Mouse (Mus musculus) stomach, embryonic 16.5 days (tissue): Measurements from ENCODE around the gene Pacs2. TPM values are rescaled to one million over a fixed set of nuclear protein-coding genes. Genes with fewer than 3 reads are reported as not detected.
A peak's percentile ranks its signal among the peaks of the same experiment; 100 is the strongest.

ENCODE experiments used
- ATAC-seq: fragments of 200-750 bp; cut with Nextera tagmentation; 2 replicates; pipeline ENCODE4 v1.8.0; 2017; ENCODE audit warnings: moderate number of reproducible peaks, moderate TSS enrichment; ENCODE audit not compliant: insufficient read depth, low FRiP score
- H3K27ac ChIP-seq: fragments of 300-500 bp; sonication (generic); 2 replicates; pipeline ENCODE4 v1.5.1; 2014; ENCODE audit warnings: low read length
- H3K27me3 ChIP-seq: fragments of 300-500 bp; sonication (generic); 2 replicates; pipeline ENCODE4 v1.6.1; 2014; ENCODE audit warnings: low read length, control low read depth, mixed read lengths; ENCODE audit not compliant: control insufficient read depth, insufficient read depth
- H3K36me3 ChIP-seq: fragments of 300-500 bp; sonication (generic); 2 replicates; pipeline ENCODE4 v1.6.1; 2014; ENCODE audit warnings: low read length; ENCODE audit not compliant: control insufficient read depth, insufficient read depth
- H3K4me1 ChIP-seq: fragments of 300-500 bp; sonication (generic); 2 replicates; pipeline ENCODE4 v1.6.1; 2014; ENCODE audit warnings: low read length, control low read depth, mixed read lengths; ENCODE audit not compliant: control insufficient read depth, insufficient read depth
- H3K4me2 ChIP-seq: fragments of 300-500 bp; sonication (generic); 2 replicates; pipeline ENCODE4 v1.6.1; 2014; ENCODE audit warnings: low read depth, low read length, mixed read lengths
- H3K4me3 ChIP-seq: fragments of 300-500 bp; sonication (generic); replicated peaks from 2 replicates; pipeline ENCODE4 v1.5.1; 2014; ENCODE audit warnings: mild to moderate bottlenecking, low read length
- H3K9ac ChIP-seq: fragments of 300-500 bp; sonication (generic); 2 replicates; pipeline ENCODE4 v1.6.1; 2014; ENCODE audit warnings: low read length
- H3K9me3 ChIP-seq: fragments of 300-500 bp; sonication (generic); replicated peaks from 2 replicates; pipeline ENCODE4 v1.6.1; 2016; ENCODE audit warnings: low read length, control low read depth; ENCODE audit not compliant: control insufficient read depth
- WGBS: fragments of 180-500 bp; shearing (Covaris S2); extraction: QIAGEN DNeasy Blood & Tissue Kit; methylation state at CpG from one replicate; pipeline ENCODE4 v1.1.7; 2014; 5-methylcytosine and 5-hydroxymethylcytosine counted together
- polyA plus RNA-seq: library from polyadenylated mRNA; unstranded; fragments of >200 nt; fragmentation: Nextera tagmentation; extraction: Ambion mirVana; gene quantifications from 2 replicates; pipeline ENCODE4 v1.2.1, GENCODE M21; 2015

Gene Pacs2
- polyA plus RNA-seq, 1 experiment from 2014 or later = 11.2 TPM

GRCm38 (mm10) chr12:113004011-113004410 lies 10.3 kb upstream of the Pacs2 start:
- Histone ChIP-seq H3K9ac (no peak overlapping the region), H3K36me3 (no peaks in the 10 kb centered on the region), H3K4me2 (no peak overlapping the region), H3K9me3 (no peaks in the 10 kb centered on the region), H3K4me3 (no peak overlapping the region), H3K4me1 (peaks cover 11% of the 10 kb centered on the region), H3K27me3 (no peaks in the 10 kb centered on the region), H3K27ac (no peak overlapping the region)
- 79% methylated on average over 8 of the region's 8 CpGs for WGBS
- ATAC-seq = no peak

DNA sequence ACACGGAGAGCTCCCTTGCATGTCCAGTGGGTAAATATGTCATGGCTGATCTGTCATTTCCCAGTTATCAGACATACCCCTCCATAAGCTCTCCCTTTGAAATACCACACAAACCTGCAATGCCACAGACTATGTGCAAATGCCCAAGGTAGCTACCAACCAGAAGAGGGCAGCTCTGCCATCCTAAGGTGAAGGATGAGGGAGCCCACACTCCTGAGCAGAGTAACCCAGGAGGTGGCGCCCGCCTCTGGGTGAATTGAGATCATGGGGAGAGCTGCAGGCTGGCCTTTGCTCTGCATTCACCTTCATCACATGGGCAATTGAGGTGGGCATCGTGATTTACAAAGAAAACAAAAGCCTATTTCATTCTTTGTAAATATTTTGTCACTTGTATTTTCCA lies 9.3 kb upstream of the Pacs2 start:
- 36% methylated on average over 4 of the region's 4 CpGs for WGBS
- H3K4me3 ChIP-seq = no peak overlapping the region
- no peak overlapping the region for H3K27ac ChIP-seq
- H3K4me2 ChIP-seq = no peak overlapping the region
- no peak overlapping the region for H3K9ac ChIP-seq
- ATAC-seq = no peak
- no peaks in the 10 kb centered on the region for H3K9me3 ChIP-seq
- no peaks in the 10 kb centered on the region for H3K27me3 ChIP-seq
- H3K36me3 ChIP-seq = no peaks in the 10 kb centered on the region
- H3K4me1 ChIP-seq = peaks cover 6% of the 10 kb centered on the region; the same call in 1 of the 2 replicates

DNA sequence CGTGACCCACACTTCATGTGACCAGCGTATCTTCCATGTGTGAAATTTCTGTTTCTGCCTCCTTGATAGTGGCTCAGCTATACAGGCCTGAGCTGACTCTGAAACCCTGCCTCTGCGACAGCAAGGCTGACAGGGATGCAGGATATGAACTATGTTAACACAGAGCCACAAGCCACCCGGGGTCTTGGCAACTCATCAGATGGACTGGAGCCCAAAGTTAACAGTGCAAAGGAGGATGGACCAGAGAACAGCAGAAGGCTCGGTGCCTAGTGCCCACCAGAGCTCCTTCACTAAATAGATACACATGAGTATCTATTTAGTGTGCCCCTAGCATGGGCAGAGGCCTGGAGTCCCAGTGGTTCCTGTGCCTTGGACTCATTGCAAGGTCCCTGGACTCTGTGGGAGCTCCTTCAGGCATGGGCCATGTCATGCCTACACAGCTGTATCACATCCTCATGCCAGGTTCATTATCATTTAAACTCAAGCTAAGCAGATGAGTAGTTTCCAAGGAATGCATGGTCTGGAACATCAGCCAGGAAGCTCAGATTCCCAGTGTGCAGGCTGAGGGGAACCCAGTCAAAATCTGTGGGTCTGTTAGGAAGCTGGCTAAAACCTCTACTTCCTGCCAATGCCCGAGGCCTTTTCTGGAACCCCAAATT lies 2.5 kb upstream of the Pacs2 start:
- 79% methylated on average over 6 of the region's 6 CpGs for WGBS
- Histone ChIP-seq H3K4me3 (no peak overlapping the region), H3K27ac (peak overlapping the region; percentile 94; the same call in 1 of the 2 replicates), H3K27me3 (no peaks in the 10 kb centered on the region), H3K36me3 (no peaks in the 10 kb centered on the region), H3K4me1 (peaks cover 27% of the 10 kb centered on the region), H3K4me2 (no peak overlapping the region), H3K9me3 (no peaks in the 10 kb centered on the region), H3K9ac (no peak overlapping the region)
- no peak for ATAC-seq

DNA sequence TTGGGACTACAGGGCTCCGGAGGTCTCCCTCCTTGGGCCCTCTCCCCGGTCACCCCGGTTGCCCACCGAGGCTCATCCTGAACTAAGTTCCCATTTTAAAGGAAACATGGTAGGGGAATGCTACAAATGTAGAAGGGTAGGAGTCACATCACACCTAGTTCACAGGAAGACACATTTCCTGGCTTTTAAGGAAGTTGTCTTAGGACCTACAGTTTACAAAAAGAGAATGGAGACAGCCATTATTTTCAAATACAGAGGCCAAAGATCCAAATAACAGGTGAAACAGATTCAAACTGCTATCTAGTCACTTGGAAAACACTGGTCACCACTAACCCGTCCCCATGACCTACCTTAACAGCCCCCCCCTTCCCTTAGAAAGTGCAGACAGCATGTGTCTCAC lies 1.9 kb upstream of the Pacs2 start:
- Histone ChIP-seq H3K4me3 (no peak overlapping the region), H3K4me2 (no peak overlapping the region), H3K9ac (no peak overlapping the region), H3K4me1 (peaks cover 29% of the 10 kb centered on the region), H3K27me3 (no peaks in the 10 kb centered on the region), H3K27ac (peak overlapping the region; percentile 94), H3K36me3 (no peaks in the 10 kb centered on the region), H3K9me3 (no peaks in the 10 kb centered on the region)
- no peak for ATAC-seq
- WGBS = 87% methylated on average over 5 of the region's 5 CpGs

DNA sequence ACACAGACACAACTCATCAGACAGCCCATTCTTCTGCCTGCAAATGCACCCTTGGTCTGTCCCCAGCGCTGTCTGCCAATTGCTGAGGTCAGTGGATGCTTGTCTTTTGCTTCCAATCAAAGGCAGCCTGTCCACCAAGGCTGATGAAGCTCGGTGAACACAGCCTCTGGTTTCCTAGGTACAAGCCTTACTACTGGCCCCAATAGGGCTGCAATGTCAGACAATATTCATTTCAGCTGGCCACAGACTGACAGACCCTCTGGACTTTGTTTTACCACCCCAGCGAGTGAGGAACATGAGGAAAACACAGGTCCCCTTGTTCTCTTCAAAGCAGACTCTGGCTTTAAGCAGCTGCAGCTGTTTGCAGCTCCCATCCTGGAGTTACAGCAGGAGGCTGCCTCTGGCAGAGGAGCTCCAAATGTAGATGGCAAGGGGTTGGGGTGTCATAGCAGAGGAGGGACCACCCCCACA lies 1.3 kb upstream of the Pacs2 start:
- Histone ChIP-seq H3K4me2 (peak overlapping the region; percentile 55), H3K9ac (peak overlapping the region; percentile 87), H3K27me3 (no peaks in the 10 kb centered on the region), H3K4me1 (peaks cover 29% of the 10 kb centered on the region), H3K27ac (peak overlapping the region; percentile 94), H3K36me3 (no peaks in the 10 kb centered on the region), H3K4me3 (no peak overlapping the region), H3K9me3 (no peaks in the 10 kb centered on the region)
- WGBS = 57% methylated on average over 3 of the region's 3 CpGs
- ATAC-seq = no peak

DNA sequence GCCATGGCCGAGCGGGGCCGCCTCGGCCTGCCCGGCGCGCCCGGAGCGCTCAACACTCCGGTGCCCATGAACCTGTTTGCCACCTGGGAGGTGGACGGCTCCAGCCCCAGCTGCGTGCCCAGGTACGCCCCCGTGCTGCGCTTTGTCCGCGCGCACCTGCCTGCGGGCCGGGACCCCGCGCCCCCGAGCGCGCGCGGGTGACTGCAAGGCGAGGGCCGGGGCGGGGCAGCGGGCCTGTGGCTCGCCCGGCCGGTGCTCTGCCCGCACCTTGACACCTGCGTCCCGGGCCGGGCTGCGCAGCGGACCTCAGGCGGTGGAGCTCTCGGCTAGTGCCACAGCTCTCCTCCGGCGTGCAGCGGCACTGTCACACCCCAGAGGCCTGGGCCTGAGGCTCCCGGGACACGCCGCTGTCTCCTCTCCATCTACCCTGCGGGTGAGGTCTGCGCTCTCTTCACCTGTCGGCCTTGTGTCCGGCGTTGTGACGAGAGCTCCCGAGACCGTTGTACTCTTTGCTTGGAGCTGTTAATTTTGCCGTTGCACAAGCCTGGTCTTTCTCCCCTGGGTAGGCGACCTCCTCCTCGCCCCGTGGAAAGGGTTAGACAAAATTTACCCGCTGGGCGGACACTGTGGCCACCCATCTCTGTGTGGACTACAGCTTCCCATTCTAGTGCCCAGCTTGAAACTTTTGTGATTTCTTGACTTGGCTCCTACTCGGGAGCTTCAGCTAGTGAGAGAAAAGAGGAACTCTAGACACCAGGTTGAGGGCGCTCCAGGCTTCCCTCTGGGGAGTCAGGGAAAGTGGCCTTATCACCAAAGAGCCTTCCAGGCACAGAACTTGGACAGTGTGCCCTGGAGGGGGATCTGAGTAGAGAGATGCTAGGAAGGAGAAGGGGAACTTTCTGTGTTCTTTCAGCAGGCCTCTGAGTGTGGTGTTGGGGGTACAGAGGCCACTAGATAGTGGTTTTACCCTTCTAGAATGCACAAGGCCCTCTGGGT lies 551 bp downstream of the Pacs2 start:
- under 1% methylated on average over 63 of the region's 64 CpGs for WGBS
- Histone ChIP-seq H3K27ac (peak overlapping the region; percentile 67), H3K9ac (peak overlapping the region; percentile 91), H3K9me3 (no peaks in the 10 kb centered on the region), H3K4me1 (peaks cover 29% of the 10 kb centered on the region), H3K4me3 (peak overlapping the region; percentile 85), H3K27me3 (no peaks in the 10 kb centered on the region), H3K4me2 (peak overlapping the region; percentile 86), H3K36me3 (no peaks in the 10 kb centered on the region)
- peak; percentile 20; the same call in 1 of the 2 replicates for ATAC-seq

GRCm38 (mm10) chr12:113015956-113016355 lies 1.6 kb downstream of the Pacs2 start:
- Histone ChIP-seq H3K27me3 (no peaks in the 10 kb centered on the region), H3K27ac (no peak overlapping the region), H3K4me2 (peak overlapping the region; percentile 86; the same call in 1 of the 2 replicates), H3K9me3 (no peaks in the 10 kb centered on the region), H3K4me1 (peaks cover 29% of the 10 kb centered on the region), H3K36me3 (peaks cover 4% of the 10 kb centered on the region; the same call in 1 of the 2 replicates), H3K4me3 (peak overlapping the region; percentile 85), H3K9ac (peak overlapping the region; percentile 47)
- ATAC-seq = no peak
- WGBS = 68% methylated on average over 4 of the region's 4 CpGs

DNA sequence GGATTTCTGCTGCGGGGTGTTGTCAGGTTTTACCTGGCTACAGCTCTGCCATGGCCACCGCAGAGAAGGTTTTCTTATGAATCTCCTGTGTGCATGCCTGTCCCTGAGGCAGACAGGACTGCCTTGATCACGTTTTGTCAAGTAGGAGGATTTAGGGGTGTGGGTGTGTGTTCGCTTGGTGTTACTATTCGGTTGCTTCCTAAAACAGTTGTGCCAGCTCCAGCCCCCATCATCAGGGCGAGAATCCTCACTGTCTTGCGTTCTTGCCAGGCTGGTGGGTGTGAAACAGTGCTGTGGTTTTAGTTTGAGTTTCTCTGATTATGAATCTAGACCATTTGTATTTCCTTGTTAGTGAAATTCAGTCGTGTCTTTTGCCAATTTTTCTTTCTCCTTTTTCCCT lies 2.7 kb downstream of the Pacs2 start:
- H3K36me3 ChIP-seq = peaks cover 6% of the 10 kb centered on the region; the same call in 1 of the 2 replicates
- H3K9ac ChIP-seq = peak overlapping the region; percentile 13; the same call in 1 of the 2 replicates
- H3K4me1 ChIP-seq = peaks cover 29% of the 10 kb centered on the region
- H3K9me3 ChIP-seq = no peaks in the 10 kb centered on the region
- ATAC-seq = no peak
- H3K27ac ChIP-seq = no peak overlapping the region
- no peak overlapping the region for H3K4me3 ChIP-seq
- WGBS = 62% methylated on average over 8 of the region's 8 CpGs
- no peaks in the 10 kb centered on the region for H3K27me3 ChIP-seq
- H3K4me2 ChIP-seq = no peak overlapping the region
